Mouse (Mus musculus): ENCODE measurements at regions not wholly inside any gene's neighbourhood (a gene's known extent, or its start where the extent isn't known, plus 50 kb on each side); places are given as distances from the start of the nearest gene placed in this dataset.

GRCm38 (mm10) chr1:90347032-90347431, 143.3 kb downstream of the Ackr3 start:
- DNase-seq (ENCODE audit: low spot score): no peak

- no peak for DNase-seq (ENCODE audit: low spot score)
These were observed 145.8 kb downstream of the Ackr3 start for GRCm38 (mm10) chr1:90349611-90350010.

- DNase-seq (ENCODE audit: low spot score): no peak
These were observed 149.5 kb downstream of the Ackr3 start for GRCm38 (mm10) chr1:90353325-90353724.

GRCm38 (mm10) chr1:90356567-90356966, 152.8 kb downstream of the Ackr3 start:
- no peak for DNase-seq (ENCODE audit: low spot score)

- no peak for DNase-seq (ENCODE audit: low spot score)
These were observed 153.6 kb downstream of the Ackr3 start for GRCm38 (mm10) chr1:90357391-90357790.

GRCm38 (mm10) chr1:90358971-90359370, 155.2 kb downstream of the Ackr3 start:
- no peak for DNase-seq (ENCODE audit: low spot score)

- DNase-seq (ENCODE audit: low spot score): no peak
These were observed 156.3 kb downstream of the Ackr3 start for GRCm38 (mm10) chr1:90360065-90360464.

GRCm38 (mm10) chr1:90364444-90364843, 160.7 kb downstream of the Ackr3 start:
- no peak for DNase-seq (ENCODE audit: low spot score)

GRCm38 (mm10) chr1:90368581-90368980, 164.8 kb downstream of the Ackr3 start:
- DNase-seq (ENCODE audit: low spot score): no peak

GRCm38 (mm10) chr1:90369287-90369686, 165.5 kb downstream of the Ackr3 start:
- DNase-seq (ENCODE audit: low spot score): no peak

- no peak for DNase-seq (ENCODE audit: low spot score)
These were observed 167.0 kb downstream of the Ackr3 start for GRCm38 (mm10) chr1:90370766-90371165.

- DNase-seq (ENCODE audit: low spot score): no peak
These were observed 169.2 kb downstream of the Ackr3 start for GRCm38 (mm10) chr1:90373001-90373400.

- DNase-seq (ENCODE audit: low spot score): no peak
These were observed 170.7 kb downstream of the Ackr3 start for GRCm38 (mm10) chr1:90374517-90374916.

GRCm38 (mm10) chr1:90380034-90380705, 176.4 kb downstream of the Ackr3 start:
- DNase-seq (ENCODE audit: low spot score): no peak

- no peak for DNase-seq (ENCODE audit: low spot score)
These were observed 179.2 kb downstream of the Ackr3 start for GRCm38 (mm10) chr1:90382941-90383470.

- no peak for DNase-seq (ENCODE audit: low spot score)
These were observed 181.2 kb downstream of the Ackr3 start for GRCm38 (mm10) chr1:90385024-90385423.

- DNase-seq (ENCODE audit: low spot score): no peak
These were observed 183.0 kb downstream of the Ackr3 start for GRCm38 (mm10) chr1:90386792-90387191.

GRCm38 (mm10) chr1:90390422-90390821, 186.6 kb downstream of the Ackr3 start:
- DNase-seq (ENCODE audit: low spot score): no peak

- no peak for DNase-seq (ENCODE audit: low spot score)
These were observed 190.1 kb downstream of the Ackr3 start for GRCm38 (mm10) chr1:90393861-90394260.

- no peak for DNase-seq (ENCODE audit: low spot score)
These were observed 191.7 kb downstream of the Ackr3 start for GRCm38 (mm10) chr1:90395331-90396016.

GRCm38 (mm10) chr1:90396660-90397059, 192.9 kb downstream of the Ackr3 start:
- no peak for DNase-seq (ENCODE audit: low spot score)

GRCm38 (mm10) chr1:90397355-90397754, 193.6 kb downstream of the Ackr3 start:
- no peak for DNase-seq (ENCODE audit: low spot score)

GRCm38 (mm10) chr1:90398396-90398975, 194.7 kb downstream of the Ackr3 start:
- DNase-seq (ENCODE audit: low spot score): no peak
